Mouse (Mus musculus) kidney, adult 2 months (tissue): ENCODE results near the gene Evc2.

ENCODE experiments used
- CTCF ChIP-seq: fragments of 200-500 bp; conservative IDR thresholded peaks from 2 replicates; pipeline ENCODE4 v1.5.1; 2011; ENCODE audit warnings: low read depth, mild to moderate bottlenecking, control low read depth, low read length, moderate library complexity, mixed read lengths; ENCODE audit not compliant: insufficient read depth, insufficient read length
- POLR2A ChIP-seq: fragments of 200-500 bp; IDR thresholded peaks from one replicate; pipeline ENCODE4 v1.6.1; 2011; ENCODE audit warnings: low read depth, low read length, control low read depth

- TF ChIP-seq POLR2A (no peak), CTCF (no peak)
Observed at GRCm38 (mm10) chr5:37427210-37427609, 88.9 kb downstream of the Evc2 start.
